Mouse (Mus musculus) erythroblast, embryonic 14.5 days (primary cell): ENCODE data around the gene Pole3. TPM values are rescaled to one million over a fixed set of nuclear protein-coding genes. Genes with fewer than 3 reads are reported as not detected.

Source experiments
- H3K27me3 ChIP-seq: 2 replicates; pipeline ENCODE4 v1.6.1; 2012; ENCODE audit warnings: inconsistent platforms; ENCODE audit not compliant: control insufficient read depth
- H3K36me3 ChIP-seq: 2 replicates; pipeline ENCODE4 v1.6.1; 2012; ENCODE audit warnings: mild to moderate bottlenecking, inconsistent platforms; ENCODE audit not compliant: control insufficient read depth
- H3K4me1 ChIP-seq: 2 replicates; pipeline ENCODE4 v1.6.1; 2012; ENCODE audit warnings: inconsistent platforms; ENCODE audit not compliant: control insufficient read depth
- H3K4me3 ChIP-seq: replicated peaks from 2 replicates; pipeline ENCODE3; 2012; ENCODE audit warnings: moderate library complexity, mild to moderate bottlenecking, inconsistent platforms
- H3K9me3 ChIP-seq: 2 replicates; pipeline ENCODE4 v1.6.1; 2012; ENCODE audit warnings: low read length, inconsistent platforms, mixed read lengths; ENCODE audit not compliant: control insufficient read depth
- GATA1 ChIP-seq: IDR thresholded peaks from 2 replicates; pipeline ENCODE4 v1.6.1; 2012; ENCODE audit warnings: low read length, inconsistent platforms, mixed read lengths
- TAL1 ChIP-seq: IDR thresholded peaks from 3 replicates; pipeline ENCODE4 v1.6.1; 2012; ENCODE audit warnings: low read length, inconsistent platforms, mixed read lengths
- polyA plus RNA-seq: library from polyadenylated mRNA; stranded (reverse); fragments of >175 nt; gene quantifications from 2 replicates; pipeline ENCODE4 v1.2.3, GENCODE M21; 2012

The Pole3 gene
- polyA plus RNA-seq, 1 experiment, result 9.7 TPM

DNA sequence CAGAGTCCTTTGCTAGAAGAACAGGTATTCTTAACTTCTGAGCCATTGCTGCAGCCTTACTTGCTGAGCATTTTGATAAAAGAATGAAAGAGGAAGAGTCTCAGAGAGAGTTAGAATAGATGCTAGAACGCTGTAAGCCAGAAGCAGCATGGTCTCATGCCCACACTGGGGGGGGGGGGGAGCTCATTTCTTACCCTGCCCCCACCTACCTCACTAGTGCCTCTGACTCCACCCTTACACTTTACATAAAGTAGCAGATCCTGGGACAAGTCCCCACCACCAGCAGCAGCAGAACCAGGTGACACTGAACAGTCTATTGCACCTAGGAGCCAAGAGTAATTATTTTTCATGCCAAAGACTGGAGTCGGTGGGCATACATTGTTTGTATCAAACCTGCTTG lies 49.7 kb downstream of the Pole3 start:
- Histone ChIP-seq H3K27me3 (peaks cover 31% of the 10 kb centered on the region), H3K9me3 (peaks cover 5% of the 10 kb centered on the region; the same call in 1 of the 2 replicates), H3K4me1 (peaks cover 42% of the 10 kb centered on the region), H3K36me3 (no peaks in the 10 kb centered on the region), H3K4me3 (no peak overlapping the region)
- TF ChIP-seq GATA1 (no peak), TAL1 (no peak)

Other genes with a start within 250 kb of the Pole3 start
- 1.4 TPM in 2 replicates for gene Fkbp15, start 164.5 kb downstream of the Pole3 start, polyA plus RNA-seq
- 0.09 and 0.15 TPM in 2 replicates for gene Slc31a1, start 164.3 kb downstream of the Pole3 start, polyA plus RNA-seq
- 1.4 and 2.1 TPM in 2 replicates for gene Cdc26, start 116.4 kb downstream of the Pole3 start, polyA plus RNA-seq
- gene Prpf4, start 116.3 kb downstream of the Pole3 start, polyA plus RNA-seq, result 0.17 TPM in 2 replicates
- gene Rnf183, start 89.8 kb downstream of the Pole3 start, polyA plus RNA-seq, result not detected in 2 replicates
- gene Wdr31, start 54.2 kb downstream of the Pole3 start, polyA plus RNA-seq, result not detected in 2 replicates
- 0.03 TPM in 1 of 2 replicates, not detected in the other for gene Bspry, start 45.0 kb downstream of the Pole3 start, polyA plus RNA-seq
- 0.29 and 0.59 TPM in 2 replicates for gene Hdhd3, start 21.6 kb downstream of the Pole3 start, polyA plus RNA-seq
- 666 and 744 TPM in 2 replicates for gene Alad, start 5.2 kb downstream of the Pole3 start, polyA plus RNA-seq
- gene 4933430I17Rik, start 301 bp upstream of the Pole3 start, polyA plus RNA-seq, result not detected in 2 replicates
- gene Rgs3, start 34.8 kb upstream of the Pole3 start, polyA plus RNA-seq, result 0.02 and 0.13 TPM in 2 replicates